Mouse (Mus musculus) hematopoietic stem cell, adult 5-6 weeks (primary cell): ENCODE measurements around the gene Bmp6. TPM values are rescaled to one million over a fixed set of nuclear protein-coding genes. Genes with fewer than 3 reads are reported as not detected.
A peak's percentile ranks its signal among the peaks of the same experiment; 100 is the strongest.

Experiments used
- ATAC-seq, 2 experiments: fragments of 125-278 bp in 1 of 2; replicated peaks in 1 of 2; 2 replicates each; pipeline ENCODE4 v1.8.0; 2016 to 2017; ENCODE audit warnings: inconsistent platforms in 2 of 2, mild to moderate bottlenecking in 2 of 2, moderate number of reproducible peaks in 2 of 2, low read depth in 1 of 2, moderate TSS enrichment in 1 of 2; ENCODE audit not compliant: low FRiP score in 2 of 2, poor library complexity in 2 of 2, severe bottlenecking in 2 of 2, insufficient read depth in 1 of 2, low TSS enrichment in 1 of 2
- total RNA-seq: library from RNA; stranded (forward); fragments of 172-1452, 232-1000 nt; gene quantifications from 2 replicates; pipeline ENCODE4 v1.2.3, GENCODE M21; 2017

Gene Bmp6
- not detected in 2 replicates for total RNA-seq

GRCm38 (mm10) chr13:38344713-38345430 is at the start of gene Bmp6:
TSS of gene Bmp6 (plus strand) at chr13:38345107.
- ATAC-seq = peak; percentile 85 to 88

DNA sequence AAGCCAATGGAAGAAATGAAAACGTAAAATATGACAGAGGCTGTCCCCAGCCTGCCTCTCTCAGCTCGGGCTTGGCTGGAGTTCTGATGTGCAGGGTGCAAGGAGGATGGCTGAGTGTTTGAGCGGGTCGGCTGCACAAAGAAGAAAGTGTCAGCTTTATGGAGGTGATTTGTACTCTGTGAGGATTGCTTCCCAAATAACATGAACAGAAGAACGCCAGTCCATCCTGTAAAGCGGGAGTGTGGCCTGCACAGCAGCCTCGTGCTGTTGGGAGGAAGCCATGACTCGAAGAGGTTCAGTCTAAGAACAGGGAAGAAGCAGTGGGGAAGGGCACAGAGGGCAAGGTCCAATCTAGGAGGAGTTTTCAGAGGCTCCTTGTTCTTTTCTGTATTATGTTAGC is 48.7 kb upstream of the Bmp6 start:
- no peak for ATAC-seq

- ATAC-seq = no peak
Observed at GRCm38 (mm10) chr13:38296601-38297000, 48.3 kb upstream of the Bmp6 start.

GRCm38 (mm10) chr13:38311125-38311524 is 33.8 kb upstream of the Bmp6 start:
- no peak for ATAC-seq

GRCm38 (mm10) chr13:38312357-38313040 is 32.4 kb upstream of the Bmp6 start:
- no peak for ATAC-seq

DNA sequence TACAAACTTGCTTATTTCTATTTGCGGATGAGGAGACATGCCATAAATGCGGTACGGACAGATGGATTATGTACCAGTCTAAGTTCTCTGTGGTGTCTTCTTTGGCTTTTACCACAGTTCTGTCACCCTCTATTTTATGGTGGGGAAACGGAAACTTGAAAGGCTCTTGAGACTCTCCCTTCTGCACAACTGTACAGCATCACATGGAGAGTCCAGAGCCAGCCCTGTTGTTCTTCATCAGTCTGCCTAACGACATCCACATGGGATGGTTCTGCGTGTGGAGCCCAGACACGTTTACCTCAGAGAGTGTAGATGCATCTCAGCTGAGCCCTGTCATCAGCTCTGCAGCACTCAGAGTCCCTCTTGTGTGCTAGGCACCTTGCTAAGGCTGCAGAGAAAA is 30.3 kb upstream of the Bmp6 start:
- no peak for ATAC-seq

- no peak for ATAC-seq
Observed at GRCm38 (mm10) chr13:38318418-38318817, 26.5 kb upstream of the Bmp6 start.

- ATAC-seq = no peak
Observed at GRCm38 (mm10) chr13:38320354-38320753, 24.6 kb upstream of the Bmp6 start.

GRCm38 (mm10) chr13:38324452-38324851 is 20.5 kb upstream of the Bmp6 start:
- no peak for ATAC-seq

- no peak for ATAC-seq
Observed at GRCm38 (mm10) chr13:38327377-38327776, 17.5 kb upstream of the Bmp6 start.

GRCm38 (mm10) chr13:38333496-38333895 is 11.4 kb upstream of the Bmp6 start:
- no peak for ATAC-seq

DNA sequence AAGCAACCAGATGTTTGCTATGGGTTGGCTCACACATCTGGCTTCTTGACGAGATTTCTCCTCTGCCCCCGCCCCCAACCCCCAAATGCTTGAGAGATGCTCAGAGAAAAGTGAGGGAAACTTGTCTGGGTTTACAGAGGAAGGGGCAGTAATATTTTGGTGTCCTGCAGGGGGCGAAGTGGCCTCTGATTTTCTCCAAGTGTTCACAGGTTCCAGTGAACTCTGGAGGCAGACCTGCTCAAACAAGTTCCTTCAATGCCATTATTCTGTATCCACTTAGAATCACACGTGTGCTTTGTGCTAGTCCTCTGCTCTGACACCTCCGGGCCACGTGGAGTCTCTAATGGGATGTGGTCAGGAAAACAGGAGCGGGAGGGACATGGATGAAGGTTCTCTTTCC is 2.3 kb upstream of the Bmp6 start:
- peak in 1 of 2 experiments; percentile 57; a peak in 1 of 4 replicates for ATAC-seq

DNA sequence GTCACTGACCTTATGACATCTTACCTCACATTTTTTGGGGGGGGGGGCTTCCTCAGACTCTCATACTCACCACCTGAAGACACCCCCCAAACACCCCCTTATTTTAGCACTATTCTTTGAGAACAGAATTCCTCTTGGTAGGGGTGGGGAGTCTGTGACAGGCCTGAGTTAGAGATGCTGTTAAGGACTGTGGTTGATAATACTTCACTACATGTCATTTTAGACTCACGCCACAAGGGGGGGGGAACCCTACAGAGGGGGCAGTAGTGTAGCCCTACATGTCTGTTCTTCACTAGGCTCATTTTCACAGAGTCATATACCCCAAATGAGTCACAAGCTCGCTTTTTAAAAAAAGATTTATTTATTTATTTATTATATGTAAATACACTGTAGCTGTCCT is 1.7 kb upstream of the Bmp6 start:
- ATAC-seq = no peak

GRCm38 (mm10) chr13:38345431-38345820 is 519 bp downstream of the Bmp6 start:
- ATAC-seq = no peak

DNA sequence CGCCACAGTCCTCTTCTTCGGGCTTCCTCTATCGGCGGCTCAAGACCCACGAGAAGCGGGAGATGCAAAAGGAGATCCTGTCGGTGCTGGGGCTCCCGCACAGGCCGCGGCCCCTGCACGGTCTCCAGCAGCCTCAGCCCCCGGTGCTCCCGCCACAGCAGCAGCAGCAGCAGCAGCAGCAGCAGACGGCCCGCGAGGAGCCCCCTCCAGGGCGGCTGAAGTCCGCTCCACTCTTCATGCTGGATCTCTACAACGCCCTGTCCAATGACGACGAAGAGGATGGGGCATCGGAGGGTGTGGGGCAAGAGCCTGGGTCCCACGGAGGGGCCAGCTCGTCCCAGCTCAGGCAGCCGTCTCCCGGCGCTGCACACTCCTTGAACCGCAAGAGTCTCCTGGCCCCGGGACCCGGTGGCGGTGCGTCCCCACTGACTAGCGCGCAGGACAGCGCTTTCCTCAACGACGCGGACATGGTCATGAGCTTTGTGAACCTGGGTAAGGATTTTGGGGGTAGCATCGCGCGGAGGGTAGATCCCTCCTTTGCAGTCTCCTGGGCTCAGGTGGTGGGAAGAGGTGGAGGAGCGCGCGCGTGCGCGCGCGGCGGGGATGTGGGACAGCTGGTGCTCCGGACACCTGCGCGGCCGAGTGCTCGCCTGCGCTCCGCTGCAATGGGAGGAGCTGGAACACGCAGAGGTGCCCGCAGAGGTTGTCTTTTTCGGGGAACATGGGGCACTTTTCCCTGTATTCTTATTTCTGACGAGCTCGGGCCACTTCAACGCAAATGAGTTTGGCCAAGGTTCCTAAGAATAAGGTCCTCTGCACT is 1.4 kb downstream of the Bmp6 start:
- no peak for ATAC-seq

DNA sequence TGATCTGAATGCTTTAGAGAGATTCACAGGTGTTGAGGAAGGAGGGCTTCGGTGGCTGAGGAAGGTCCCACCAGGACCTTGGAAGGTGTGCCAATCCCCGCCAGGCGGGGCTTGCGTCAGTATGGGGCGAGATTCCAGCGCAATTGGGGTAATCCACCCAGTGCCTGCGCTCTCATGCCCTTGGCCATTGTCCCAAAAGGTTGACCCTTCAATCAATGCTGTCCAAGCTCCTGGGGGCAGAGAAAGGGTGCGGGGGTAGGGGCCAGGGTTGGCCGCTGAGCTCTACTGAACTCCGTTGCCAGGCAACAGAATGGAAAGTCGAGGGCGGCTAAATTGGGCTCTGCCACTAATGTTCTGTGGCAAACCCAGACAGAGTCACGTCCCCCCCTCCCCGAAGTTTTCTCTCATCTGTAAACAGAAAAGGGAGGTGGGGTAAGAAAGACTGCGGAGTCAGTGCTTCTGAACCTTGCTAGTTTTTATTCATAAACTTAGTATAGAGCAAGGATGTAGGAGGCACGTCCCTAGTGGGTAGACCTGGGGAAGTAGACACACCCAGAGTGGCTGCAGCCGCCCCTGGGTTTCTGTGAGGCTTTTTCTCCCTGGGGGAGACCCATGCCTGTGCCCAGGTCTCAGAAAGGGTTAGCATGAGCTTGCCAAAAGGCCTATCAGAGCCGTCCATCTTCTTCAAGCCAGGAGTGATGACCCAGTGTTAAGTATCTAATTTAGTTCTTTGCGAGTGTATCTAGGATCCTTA is 2.3 kb downstream of the Bmp6 start:
- no peak for ATAC-seq

- ATAC-seq = no peak
Observed at GRCm38 (mm10) chr13:38347775-38348135, 2.8 kb downstream of the Bmp6 start.

DNA sequence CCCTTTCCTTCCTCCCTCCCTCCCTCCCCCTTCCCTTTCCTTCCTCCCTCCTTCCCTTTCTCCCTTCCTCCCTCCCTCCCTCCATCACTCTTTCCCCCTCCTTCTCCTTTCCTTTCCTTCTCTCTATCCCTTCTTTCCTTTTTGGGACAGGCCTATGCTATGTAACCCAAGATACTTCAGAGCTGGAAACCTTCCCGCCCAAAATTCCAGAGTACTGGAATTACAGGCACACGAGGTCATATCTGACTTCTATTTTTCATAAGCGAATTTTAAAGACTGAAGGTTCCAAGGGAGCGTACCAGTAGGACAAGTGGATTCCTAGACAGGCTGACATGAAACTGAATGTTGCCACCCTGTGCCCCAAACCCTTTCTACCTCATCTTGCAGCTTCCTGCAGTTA is 4.1 kb downstream of the Bmp6 start:
- ATAC-seq = no peak
